Mouse (Mus musculus): ENCODE results near the gene Cenpj. TPM values are rescaled to one million over a fixed set of nuclear protein-coding genes. Genes with fewer than 3 reads are reported as not detected.

Gene Cenpj
- 1 to 10 TPM; 2.2 to 3.8 TPM for total RNA-seq (2021)

- peak in 1 of 2 experiments; percentile 30 for DNase-seq (ENCODE audit: extremely low spot score in 1 of 2, low spot score in 1 of 2)
Observed at GRCm38 (mm10) chr14:56575416-56575815, at the start of gene Cenpj, which contains the start of gene Parp4. Gene Cenpj (minus strand): TSS chr14:56575425. Gene Parp4 (plus strand): TSS chr14:56575619.

DNA sequence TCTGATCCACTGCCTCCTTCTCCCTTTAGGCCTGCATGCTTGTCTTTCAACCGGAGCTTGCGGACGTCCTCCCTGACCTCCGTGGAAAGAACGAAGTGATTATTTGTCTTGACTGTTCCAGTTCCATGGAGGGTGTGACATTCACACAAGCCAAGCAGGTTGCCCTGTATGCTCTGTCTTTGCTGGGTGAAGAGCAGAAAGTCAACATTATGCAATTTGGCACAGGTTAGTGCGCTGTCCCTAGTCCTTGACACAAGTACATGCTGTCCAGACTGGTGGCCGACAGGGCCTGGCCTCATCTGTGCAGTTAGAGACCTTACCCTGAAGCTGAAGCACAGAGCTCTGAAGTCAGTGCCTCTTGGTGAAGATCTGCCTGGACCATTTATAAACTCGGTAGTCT, 45.2 kb upstream of the Cenpj start:
- DNase-seq (ENCODE audit: extremely low spot score in 1 of 2, low spot score in 1 of 2): no peak

DNA sequence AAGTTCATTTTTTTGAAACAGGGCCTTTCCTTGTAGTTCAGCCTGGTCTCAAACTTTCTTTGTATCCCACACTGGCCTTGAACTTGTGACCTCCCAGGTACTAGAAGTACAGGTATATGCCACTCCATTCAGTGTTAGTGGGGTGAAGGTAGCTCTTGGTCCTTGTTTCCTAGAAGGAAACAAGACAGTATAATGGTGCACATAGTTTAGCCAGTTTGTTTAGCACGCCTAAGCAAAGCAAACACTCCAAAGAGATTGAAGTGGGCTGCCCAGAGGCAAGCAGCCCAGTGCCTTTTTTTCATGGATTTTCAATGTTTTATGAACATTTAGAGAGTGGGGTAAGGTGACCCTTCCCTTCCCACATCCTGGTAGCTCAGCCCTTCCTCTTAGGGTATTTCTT, 42.2 kb upstream of the Cenpj start:
- no peak for DNase-seq (ENCODE audit: extremely low spot score in 1 of 2, low spot score in 1 of 2)

- no peak for DNase-seq (ENCODE audit: extremely low spot score in 1 of 2, low spot score in 1 of 2)
Observed at GRCm38 (mm10) chr14:56613212-56613611, 38.0 kb upstream of the Cenpj start.

GRCm38 (mm10) chr14:56605136-56605535, 29.9 kb upstream of the Cenpj start:
- DNase-seq (ENCODE audit: extremely low spot score in 1 of 2, low spot score in 1 of 2): no peak

GRCm38 (mm10) chr14:56604438-56604837, 29.2 kb upstream of the Cenpj start:
- no peak for DNase-seq (ENCODE audit: extremely low spot score in 1 of 2, low spot score in 1 of 2)

GRCm38 (mm10) chr14:56602069-56602468, 26.8 kb upstream of the Cenpj start:
- peak in 1 of 2 experiments; percentile 8 for DNase-seq (ENCODE audit: extremely low spot score in 1 of 2, low spot score in 1 of 2)

- peak in 1 of 2 experiments; percentile 42 for DNase-seq (ENCODE audit: extremely low spot score in 1 of 2, low spot score in 1 of 2)
Observed at GRCm38 (mm10) chr14:56598759-56599158, 23.5 kb upstream of the Cenpj start.

DNA sequence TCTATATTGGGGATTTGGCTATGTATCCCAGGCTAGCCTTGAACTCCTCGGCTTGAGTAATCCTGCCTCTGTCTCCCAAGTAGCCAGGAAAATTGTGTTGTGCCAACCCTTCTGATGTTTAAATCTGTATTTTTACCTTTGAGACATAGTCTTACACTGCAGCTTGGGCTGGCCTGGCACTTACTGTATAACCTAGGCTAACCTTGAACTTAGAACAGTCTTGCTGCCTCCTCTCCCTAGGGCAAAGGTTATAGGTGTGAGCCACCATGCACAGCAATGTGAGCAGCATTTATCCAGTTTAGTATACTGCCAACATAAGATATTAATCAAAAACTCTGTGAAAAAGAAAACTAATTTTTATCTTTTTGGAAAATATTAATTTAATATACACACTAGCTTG, 19.6 kb upstream of the Cenpj start:
- DNase-seq (ENCODE audit: extremely low spot score in 1 of 2, low spot score in 1 of 2): no peak

- DNase-seq (ENCODE audit: extremely low spot score in 1 of 2, low spot score in 1 of 2): no peak
Observed at GRCm38 (mm10) chr14:56592191-56592590, 17.0 kb upstream of the Cenpj start.

DNA sequence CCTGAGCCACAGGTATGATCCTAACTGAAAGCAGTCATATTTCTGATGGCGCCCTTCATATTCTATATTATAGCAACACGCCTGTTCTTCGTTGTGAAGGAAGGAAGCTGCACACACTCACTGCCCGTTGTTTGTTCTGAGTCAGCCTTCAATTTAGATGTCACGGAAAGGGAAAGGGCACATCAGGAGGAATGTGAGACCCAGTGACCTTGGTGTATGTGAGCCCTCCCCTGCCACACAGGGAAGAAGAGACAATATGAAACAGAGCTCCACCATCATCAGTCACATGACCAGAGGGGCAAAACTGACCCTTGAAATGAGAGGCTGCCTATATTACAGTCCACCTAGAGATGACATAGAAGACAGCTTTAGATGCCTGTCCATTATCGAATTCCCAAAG, 7.1 kb upstream of the Cenpj start:
- DNase-seq (ENCODE audit: extremely low spot score in 1 of 2, low spot score in 1 of 2): no peak

- no peak for DNase-seq (ENCODE audit: extremely low spot score in 1 of 2, low spot score in 1 of 2)
Observed at GRCm38 (mm10) chr14:56581117-56581516, 5.9 kb upstream of the Cenpj start.

DNA sequence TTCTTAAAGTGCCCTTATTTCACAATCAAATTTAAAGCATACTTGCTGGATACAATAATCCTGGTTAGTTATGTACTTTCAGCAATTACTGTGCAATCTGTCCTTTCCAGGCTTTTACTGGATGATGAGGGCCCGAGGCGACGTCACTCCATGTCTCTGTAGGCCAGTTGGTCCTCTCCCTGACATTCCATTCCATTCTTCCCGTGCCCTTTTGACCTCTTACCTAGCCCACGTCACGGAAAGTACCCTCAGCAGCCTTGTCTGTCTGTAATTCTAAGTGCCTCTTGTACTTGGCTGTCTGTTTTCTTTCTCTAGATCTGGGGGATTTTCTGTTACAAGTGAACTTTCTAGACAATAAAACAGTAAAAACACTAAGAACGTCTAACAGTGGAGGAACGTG, 3.8 kb upstream of the Cenpj start:
- DNase-seq (ENCODE audit: extremely low spot score in 1 of 2, low spot score in 1 of 2): no peak

- DNase-seq (ENCODE audit: extremely low spot score in 1 of 2, low spot score in 1 of 2): no peak
Observed at GRCm38 (mm10) chr14:56575969-56576901, 1.0 kb upstream of the Cenpj start.

DNA sequence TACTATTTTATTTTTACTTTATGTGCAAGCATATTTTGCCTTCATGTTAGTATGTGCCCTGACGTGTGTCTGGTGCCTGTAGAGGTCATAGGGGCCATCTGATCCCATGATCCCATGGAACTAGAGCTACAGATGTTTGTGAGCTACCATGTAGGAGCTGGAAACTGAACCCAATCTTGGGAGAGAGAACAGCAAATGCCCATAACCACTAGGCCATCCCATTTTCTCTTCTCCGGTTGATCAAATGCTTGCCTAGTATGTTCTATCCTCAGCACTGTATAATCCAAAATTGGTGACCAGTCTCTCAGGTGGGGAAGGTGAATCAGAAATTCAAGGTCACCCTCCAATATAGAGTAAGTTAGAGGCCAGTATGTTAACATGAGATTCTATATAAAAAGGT, 2.7 kb downstream of the Cenpj start:
- DNase-seq (ENCODE audit: extremely low spot score in 1 of 2, low spot score in 1 of 2): no peak

DNA sequence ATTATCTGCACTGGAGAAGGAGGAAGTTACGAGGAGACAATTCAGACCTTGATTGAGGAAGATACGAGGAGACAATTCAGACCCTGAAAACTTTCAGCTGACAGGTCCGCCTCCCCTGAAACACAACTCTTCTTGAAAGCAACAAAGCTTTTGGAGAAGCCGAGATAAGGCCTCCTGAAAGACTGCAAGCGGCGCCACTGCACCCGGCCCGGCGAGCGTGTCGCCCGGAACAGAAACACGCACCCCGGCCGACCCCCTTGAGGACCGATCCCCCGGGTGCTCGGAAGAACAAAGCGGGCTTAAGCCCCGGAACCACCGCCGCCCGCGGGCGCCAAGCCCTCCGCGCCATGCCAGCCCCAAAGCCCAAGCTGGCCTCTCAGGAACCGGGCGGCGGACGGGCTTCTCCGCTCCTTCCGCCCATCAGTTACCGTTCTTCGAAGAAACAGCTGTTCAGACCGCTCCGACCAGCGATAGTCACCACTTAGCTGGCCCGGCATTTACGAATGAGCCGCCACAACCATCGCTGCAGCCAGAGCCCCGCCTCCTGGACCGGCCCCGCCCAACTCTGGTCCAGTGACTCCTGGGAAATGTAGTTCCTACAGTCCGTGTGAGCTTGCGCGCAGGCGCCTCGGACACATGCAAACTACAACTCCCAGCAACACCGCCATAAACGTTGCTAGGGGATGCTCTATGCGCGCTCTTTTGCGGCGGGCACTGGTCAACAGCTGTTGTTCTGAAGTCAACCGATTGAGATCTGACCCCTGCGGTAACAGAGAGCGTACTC, 3.7 kb downstream of the Cenpj start:
- DNase-seq (ENCODE audit: extremely low spot score in 1 of 2, low spot score in 1 of 2): peak; percentile 79 to 87

- DNase-seq (ENCODE audit: extremely low spot score in 1 of 2, low spot score in 1 of 2): no peak
Observed at GRCm38 (mm10) chr14:56569041-56569440, 6.2 kb downstream of the Cenpj start.

DNA sequence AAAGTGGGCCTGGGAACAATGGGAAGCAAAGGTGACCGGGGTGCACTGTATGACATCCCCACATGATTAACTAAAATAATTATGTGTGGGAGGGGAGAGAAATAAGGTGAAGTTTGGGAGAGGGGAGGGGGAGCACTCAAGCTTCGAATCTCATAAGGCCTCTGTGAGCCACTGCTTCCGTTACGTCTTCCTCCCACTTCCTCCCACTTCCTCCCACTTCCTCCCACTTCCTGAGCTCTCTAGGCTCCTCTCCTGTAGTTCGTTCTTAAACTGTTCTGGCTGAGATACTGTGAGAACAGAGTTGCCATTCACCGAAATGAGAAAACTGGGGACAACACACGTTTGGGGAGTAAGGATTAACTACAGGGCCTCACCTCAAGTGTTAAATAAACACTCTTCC, 7.7 kb downstream of the Cenpj start:
- no peak for DNase-seq (ENCODE audit: extremely low spot score in 1 of 2, low spot score in 1 of 2)

DNA sequence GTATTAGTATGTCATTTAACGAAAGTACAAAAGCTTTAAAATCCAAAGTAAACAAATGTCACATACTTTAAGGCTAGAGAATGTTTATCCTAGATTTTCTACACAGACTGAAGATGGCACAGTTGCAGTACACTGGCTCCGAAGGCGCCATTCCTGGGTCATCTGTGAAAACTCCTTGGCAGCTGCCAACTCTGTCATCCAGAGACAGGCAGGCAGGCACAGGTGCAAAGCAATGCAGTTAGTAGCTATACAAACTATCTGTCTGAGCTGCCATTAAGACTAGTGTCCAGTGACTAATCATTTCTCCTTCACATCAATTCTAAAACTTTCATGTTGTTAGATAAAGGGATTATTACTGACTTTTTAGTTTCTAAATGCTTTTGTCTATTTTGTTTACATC, 16.1 kb downstream of the Cenpj start:
- DNase-seq (ENCODE audit: extremely low spot score in 1 of 2, low spot score in 1 of 2): no peak

GRCm38 (mm10) chr14:56554716-56555115, 20.5 kb downstream of the Cenpj start:
- DNase-seq (ENCODE audit: extremely low spot score in 1 of 2, low spot score in 1 of 2): no peak

DNA sequence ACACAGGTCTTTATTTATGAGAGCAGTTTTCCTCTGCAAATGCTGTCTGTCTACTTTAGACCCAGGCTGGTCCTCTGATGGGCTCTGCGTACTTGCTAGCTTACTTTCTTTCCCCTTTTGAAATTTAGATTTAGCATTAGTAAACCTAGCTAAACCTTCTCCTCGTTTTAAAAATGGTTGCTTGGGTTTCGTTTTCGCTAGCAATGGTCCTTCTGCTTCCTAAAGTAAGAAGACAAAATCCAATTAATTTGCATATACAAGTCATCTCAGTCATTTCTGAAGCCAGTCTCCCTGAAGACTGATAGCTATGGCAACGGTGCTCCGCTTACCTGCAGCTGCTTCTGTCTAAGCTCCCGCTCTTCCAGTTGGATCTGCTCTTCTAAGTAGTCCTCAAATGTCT, 21.9 kb downstream of the Cenpj start:
- DNase-seq (ENCODE audit: extremely low spot score in 1 of 2, low spot score in 1 of 2): no peak
